Mouse (Mus musculus) gastrocnemius, postnatal 4 days (tissue): ENCODE data around the gene Traf3ip3. TPM values are rescaled to one million over a fixed set of nuclear protein-coding genes. Genes with fewer than 3 reads are reported as not detected.

Experiments
- DNase-seq, 2 experiments: peaks; one replicate each; pipeline ENCODE4 v3.0.0; 2021 to 2022; ENCODE audit warnings: low spot score in 2 of 2, mixed read lengths in 2 of 2
- total RNA-seq, 2 experiments: library from RNA; stranded (reverse); gene quantifications; 2 replicates each; pipeline ENCODE4 v1.2.3; 2021

Gene Traf3ip3
- total RNA-seq, 2 experiments from 2014 or later = 77.1 to 86.9 TPM

- peak in 1 of 2 experiments; percentile 40 for DNase-seq
These were observed 6.7 kb upstream of the Traf3ip3 start for GRCm38 (mm10) chr1:193208178-193208577.

GRCm38 (mm10) chr1:193207503-193207902 is 6.0 kb upstream of the Traf3ip3 start, which contains the start of gene Lamb3:
Gene Lamb3 (plus strand): TSS chr1:193207699.
- DNase-seq = no peak

GRCm38 (mm10) chr1:193205431-193205830 is 3.9 kb upstream of the Traf3ip3 start:
- no peak for DNase-seq

GRCm38 (mm10) chr1:193203821-193204220 is 2.3 kb upstream of the Traf3ip3 start:
- DNase-seq = no peak

- DNase-seq = no peak
These were observed 692 bp downstream of the Traf3ip3 start for GRCm38 (mm10) chr1:193200640-193201382.

- DNase-seq = no peak
These were observed 3.2 kb downstream of the Traf3ip3 start for GRCm38 (mm10) chr1:193198312-193198711.

GRCm38 (mm10) chr1:193197494-193198205 is 3.9 kb downstream of the Traf3ip3 start:
- DNase-seq = peak; percentile 29 to 62

GRCm38 (mm10) chr1:193195169-193195810 is 6.2 kb downstream of the Traf3ip3 start:
- no peak for DNase-seq

GRCm38 (mm10) chr1:193194416-193195140 is 6.9 kb downstream of the Traf3ip3 start:
- DNase-seq = no peak

- DNase-seq = no peak
These were observed 9.7 kb downstream of the Traf3ip3 start for GRCm38 (mm10) chr1:193191675-193192283.

GRCm38 (mm10) chr1:193189771-193190170 is 11.7 kb downstream of the Traf3ip3 start:
- no peak for DNase-seq

- DNase-seq = peak; percentile 40 to 76
These were observed 12.3 kb downstream of the Traf3ip3 start for GRCm38 (mm10) chr1:193189151-193189621.

GRCm38 (mm10) chr1:193188257-193188656 is 13.2 kb downstream of the Traf3ip3 start:
- DNase-seq = no peak

GRCm38 (mm10) chr1:193181104-193181503 is 20.4 kb downstream of the Traf3ip3 start:
- no peak for DNase-seq

- no peak for DNase-seq
These were observed 27.3 kb downstream of the Traf3ip3 start for GRCm38 (mm10) chr1:193174143-193174733.

- no peak for DNase-seq
These were observed 27.7 kb downstream of the Traf3ip3 start for GRCm38 (mm10) chr1:193173810-193174129.

GRCm38 (mm10) chr1:193172991-193173809 is 28.3 kb downstream of the Traf3ip3 start:
- DNase-seq = peak; percentile 84 to 93

- DNase-seq = no peak
These were observed 31.6 kb downstream of the Traf3ip3 start for GRCm38 (mm10) chr1:193169856-193170255.

- DNase-seq = no peak
These were observed 32.3 kb downstream of the Traf3ip3 start for GRCm38 (mm10) chr1:193169228-193169627.
